Mouse (Mus musculus): ENCODE results near the gene Zfp11. TPM values are rescaled to one million over a fixed set of nuclear protein-coding genes. Genes with fewer than 3 reads are reported as not detected.
"Not testable (repeated sequence)": the region's sequence is repeated elsewhere in the genome, so short reads cannot be mapped to it uniquely, and the experiment has no call there.

Zfp11 gene
- polyA plus RNA-seq, 1 experiment from 2014 or later = 5.9 TPM

- 96% methylated on average over 5 of the region's 5 CpGs for WGBS
- no peaks in the 10 kb centered on the region for H3K27me3 ChIP-seq (ENCODE audit: poor library complexity, severe bottlenecking)
- no peak overlapping the region for H3K4me3 ChIP-seq
- H3K4me1 ChIP-seq = peaks cover 9% of the 10 kb centered on the region
- no peak overlapping the region for H3K27ac ChIP-seq
- H3K9me3 ChIP-seq = no peaks in the 10 kb centered on the region
- peaks cover 21% of the 10 kb centered on the region for H3K36me3 ChIP-seq (replicated peaks)
- DNase-seq (ENCODE audit: extremely low spot score, low spot score) = no peak
Observed at GRCm38 (mm10) chr5:129664090-129664489, 5.8 kb downstream of the Zfp11 start.

- Histone ChIP-seq H3K4me3 (no peak overlapping the region), H3K36me3 (replicated peaks) (peaks cover 62% of the 10 kb centered on the region), H3K27me3 (ENCODE audit: poor library complexity, severe bottlenecking) (no peaks in the 10 kb centered on the region), H3K4me1 (no peaks in the 10 kb centered on the region), H3K9me3 (no peaks in the 10 kb centered on the region), H3K27ac (no peak overlapping the region)
- DNase-seq (ENCODE audit: extremely low spot score, low spot score) = no peak
- 96% methylated on average over 15 of the region's 15 CpGs for WGBS
Observed at GRCm38 (mm10) chr5:129657931-129658330, 12.0 kb downstream of the Zfp11 start.

- Histone ChIP-seq H3K36me3 (replicated peaks) (peaks cover 62% of the 10 kb centered on the region), H3K4me3 (no peak overlapping the region), H3K9me3 (no peaks in the 10 kb centered on the region), H3K27me3 (ENCODE audit: poor library complexity, severe bottlenecking) (no peaks in the 10 kb centered on the region), H3K4me1 (no peaks in the 10 kb centered on the region), H3K27ac (no peak overlapping the region)
- DNase-seq (ENCODE audit: extremely low spot score, low spot score) = no peak
- 97% methylated on average over 10 of the region's 10 CpGs for WGBS
Observed at GRCm38 (mm10) chr5:129657016-129657415, 12.9 kb downstream of the Zfp11 start.

GRCm38 (mm10) chr5:129650858-129651257, 19.0 kb downstream of the Zfp11 start:
- no peak overlapping the region for H3K4me3 ChIP-seq
- no peaks in the 10 kb centered on the region for H3K27me3 ChIP-seq (ENCODE audit: poor library complexity, severe bottlenecking)
- H3K36me3 ChIP-seq (replicated peaks) = peaks cover 9% of the 10 kb centered on the region
- no peak for DNase-seq (ENCODE audit: extremely low spot score, low spot score)
- no peak overlapping the region for H3K27ac ChIP-seq
- no peaks in the 10 kb centered on the region for H3K9me3 ChIP-seq
- WGBS = 95% methylated on average over 5 of the region's 5 CpGs
- H3K4me1 ChIP-seq = no peaks in the 10 kb centered on the region

GRCm38 (mm10) chr5:129632270-129633250, 37.3 kb downstream of the Zfp11 start:
- 83% methylated on average over 2 of the region's 2 CpGs for WGBS
- not testable (repeated sequence) for DNase-seq (ENCODE audit: extremely low spot score, low spot score); H3K9me3 ChIP-seq; H3K27ac ChIP-seq; H3K4me1 ChIP-seq; H3K36me3 ChIP-seq (replicated peaks); H3K27me3 ChIP-seq (ENCODE audit: poor library complexity, severe bottlenecking); H3K4me3 ChIP-seq

GRCm38 (mm10) chr5:129626586-129626985, 43.3 kb downstream of the Zfp11 start:
- not testable (repeated sequence) for H3K36me3 ChIP-seq (replicated peaks); H3K4me3 ChIP-seq; H3K9me3 ChIP-seq; H3K4me1 ChIP-seq; H3K27me3 ChIP-seq (ENCODE audit: poor library complexity, severe bottlenecking); DNase-seq (ENCODE audit: extremely low spot score, low spot score); H3K27ac ChIP-seq
- WGBS = 84% methylated on average over 4 of the region's 4 CpGs

- no peak overlapping the region for H3K4me3 ChIP-seq
- no peaks in the 10 kb centered on the region for H3K9me3 ChIP-seq
- no peak overlapping the region for H3K27ac ChIP-seq
- DNase-seq (ENCODE audit: extremely low spot score, low spot score) = no peak
- WGBS = 89% methylated on average over 6 of the region's 6 CpGs
- H3K27me3 ChIP-seq (ENCODE audit: poor library complexity, severe bottlenecking) = no peaks in the 10 kb centered on the region
- H3K4me1 ChIP-seq = no peaks in the 10 kb centered on the region
- no peaks in the 10 kb centered on the region for H3K36me3 ChIP-seq (replicated peaks)
Observed at GRCm38 (mm10) chr5:129626099-129626498, 43.8 kb downstream of the Zfp11 start.

GRCm38 (mm10) chr5:129621361-129621760, 48.5 kb downstream of the Zfp11 start:
- Histone ChIP-seq H3K4me3 (no peak overlapping the region), H3K36me3 (replicated peaks) (no peaks in the 10 kb centered on the region), H3K4me1 (no peaks in the 10 kb centered on the region), H3K27me3 (ENCODE audit: poor library complexity, severe bottlenecking) (no peaks in the 10 kb centered on the region), H3K27ac (no peak overlapping the region), H3K9me3 (no peaks in the 10 kb centered on the region)
- no peak for DNase-seq (ENCODE audit: extremely low spot score, low spot score)
- WGBS = 86% methylated on average over 5 of the region's 5 CpGs

GRCm38 (mm10) chr5:129620600-129620999, 49.3 kb downstream of the Zfp11 start:
- DNase-seq (ENCODE audit: extremely low spot score, low spot score); H3K36me3 ChIP-seq (replicated peaks); H3K4me3 ChIP-seq; H3K4me1 ChIP-seq; H3K27me3 ChIP-seq (ENCODE audit: poor library complexity, severe bottlenecking); H3K9me3 ChIP-seq; H3K27ac ChIP-seq: not testable (repeated sequence)
- WGBS = 65% methylated on average over 9 of the region's 9 CpGs

- H3K36me3 ChIP-seq (replicated peaks) = peaks cover 10% of the 10 kb centered on the region
- no peak overlapping the region for H3K4me3 ChIP-seq
- no peaks in the 10 kb centered on the region for H3K27me3 ChIP-seq (ENCODE audit: poor library complexity, severe bottlenecking)
- no peaks in the 10 kb centered on the region for H3K4me1 ChIP-seq
- H3K27ac ChIP-seq = no peak overlapping the region
- DNase-seq (ENCODE audit: extremely low spot score, low spot score) = peak; percentile 54
- H3K9me3 ChIP-seq = no peaks in the 10 kb centered on the region
- 26% methylated on average over 1 of the region's 1 CpGs for WGBS
Observed at GRCm38 (mm10) chr5:129611060-129611459, 58.8 kb downstream of the Zfp11 start.

- DNase-seq (ENCODE audit: extremely low spot score, low spot score) = no peak
- no peaks in the 10 kb centered on the region for H3K9me3 ChIP-seq
- no peak overlapping the region for H3K27ac ChIP-seq
- H3K4me1 ChIP-seq = no peaks in the 10 kb centered on the region
- H3K36me3 ChIP-seq (replicated peaks) = peaks cover 15% of the 10 kb centered on the region
- H3K4me3 ChIP-seq = no peak overlapping the region
- H3K27me3 ChIP-seq (ENCODE audit: poor library complexity, severe bottlenecking) = no peaks in the 10 kb centered on the region
- WGBS = 91% methylated on average over 8 of the region's 8 CpGs
Observed at GRCm38 (mm10) chr5:129607476-129607875, 62.4 kb downstream of the Zfp11 start.

All from forebrain, embryonic 10.5 days (tissue).